Mouse (Mus musculus): ENCODE data around the gene Bax.
"Not testable (repeated sequence)": the region's sequence is repeated elsewhere in the genome, so short reads cannot be mapped to it uniquely, and the experiment has no call there.

Gene Bax

DNA sequence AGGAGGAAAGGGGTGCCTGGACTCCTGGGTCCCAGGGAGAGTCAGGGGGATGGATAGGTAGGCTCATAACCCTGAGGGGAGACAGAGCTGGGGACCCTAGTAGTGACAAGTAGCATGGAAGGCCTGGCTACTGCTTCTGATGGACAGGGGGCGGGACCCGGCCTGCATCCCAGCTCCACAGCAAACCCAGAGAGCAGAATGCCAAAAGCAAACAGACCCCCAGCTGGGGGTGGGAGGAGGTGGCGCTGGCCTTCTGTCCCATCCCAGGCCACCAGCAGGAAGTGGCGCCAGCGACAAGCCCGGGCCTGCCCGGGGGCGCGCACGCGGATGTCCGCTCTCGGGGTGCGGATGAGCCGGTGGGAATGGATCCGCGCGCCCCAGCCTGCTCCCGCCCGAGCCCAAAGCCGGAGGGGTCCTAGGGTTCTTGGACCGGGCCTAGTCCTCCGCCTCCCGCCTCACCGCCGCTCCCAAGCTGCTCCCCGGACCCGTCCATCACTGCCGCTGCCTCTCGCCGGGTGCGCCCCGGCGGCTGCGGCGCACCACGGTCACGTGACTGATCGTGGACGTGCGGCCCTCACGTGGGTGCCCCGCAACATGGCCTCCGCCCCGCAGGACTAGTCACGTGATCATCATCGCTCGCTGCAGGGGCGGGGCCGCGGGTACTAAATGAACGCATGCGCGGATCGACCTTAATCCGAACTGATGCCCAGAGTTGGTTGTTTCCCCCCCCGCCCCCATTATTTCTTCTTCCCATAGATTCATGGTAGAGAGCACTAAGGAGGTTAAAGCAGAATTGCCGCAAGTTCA, at the start of gene Bax:
Bax (minus strand) TSS at position 616 of the 807 bp plus-strand sequence.
- peak; percentile 98 for DNase-seq

DNA sequence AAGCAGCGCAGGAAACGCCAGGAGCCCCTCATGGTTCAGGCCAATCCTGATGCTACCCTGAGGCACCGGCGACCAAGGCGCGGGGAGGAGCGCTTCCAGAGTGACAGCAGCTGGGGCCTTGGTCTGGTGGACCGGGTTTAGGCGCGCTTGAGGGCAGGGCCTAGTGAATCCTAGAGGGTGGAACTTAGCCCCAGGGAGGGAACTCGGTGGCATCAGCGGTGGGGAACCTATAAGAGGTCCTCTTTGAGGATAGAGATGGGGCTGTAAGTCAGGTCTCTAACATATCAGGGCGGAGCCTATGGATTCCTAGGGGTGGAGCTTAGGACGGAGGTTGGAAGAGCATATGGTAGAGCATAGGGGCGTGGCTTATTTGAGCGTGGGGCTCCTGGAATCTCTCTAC, 48.7 kb upstream of the Bax start:
- no peak for DNase-seq

DNA sequence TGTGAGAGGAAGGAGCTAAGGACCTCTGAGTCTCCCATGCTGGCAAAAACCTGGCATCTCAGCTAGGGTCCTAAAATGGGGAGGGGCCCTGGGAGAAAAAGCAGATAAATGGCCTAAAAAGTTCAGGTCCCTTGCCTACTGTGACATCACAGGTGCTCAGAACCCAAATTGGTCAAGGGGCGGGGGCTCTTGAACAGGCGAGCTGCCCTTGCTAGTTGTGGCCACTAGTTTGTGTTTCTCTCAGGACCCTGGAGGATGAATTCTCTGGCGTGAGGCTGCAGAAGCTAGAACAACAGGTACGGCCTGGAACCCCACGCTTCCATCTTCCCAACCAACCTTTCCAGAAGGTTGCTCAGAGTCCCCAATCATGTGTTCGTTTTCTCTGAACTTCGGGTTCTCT, 47.7 kb upstream of the Bax start:
- DNase-seq: no peak

DNA sequence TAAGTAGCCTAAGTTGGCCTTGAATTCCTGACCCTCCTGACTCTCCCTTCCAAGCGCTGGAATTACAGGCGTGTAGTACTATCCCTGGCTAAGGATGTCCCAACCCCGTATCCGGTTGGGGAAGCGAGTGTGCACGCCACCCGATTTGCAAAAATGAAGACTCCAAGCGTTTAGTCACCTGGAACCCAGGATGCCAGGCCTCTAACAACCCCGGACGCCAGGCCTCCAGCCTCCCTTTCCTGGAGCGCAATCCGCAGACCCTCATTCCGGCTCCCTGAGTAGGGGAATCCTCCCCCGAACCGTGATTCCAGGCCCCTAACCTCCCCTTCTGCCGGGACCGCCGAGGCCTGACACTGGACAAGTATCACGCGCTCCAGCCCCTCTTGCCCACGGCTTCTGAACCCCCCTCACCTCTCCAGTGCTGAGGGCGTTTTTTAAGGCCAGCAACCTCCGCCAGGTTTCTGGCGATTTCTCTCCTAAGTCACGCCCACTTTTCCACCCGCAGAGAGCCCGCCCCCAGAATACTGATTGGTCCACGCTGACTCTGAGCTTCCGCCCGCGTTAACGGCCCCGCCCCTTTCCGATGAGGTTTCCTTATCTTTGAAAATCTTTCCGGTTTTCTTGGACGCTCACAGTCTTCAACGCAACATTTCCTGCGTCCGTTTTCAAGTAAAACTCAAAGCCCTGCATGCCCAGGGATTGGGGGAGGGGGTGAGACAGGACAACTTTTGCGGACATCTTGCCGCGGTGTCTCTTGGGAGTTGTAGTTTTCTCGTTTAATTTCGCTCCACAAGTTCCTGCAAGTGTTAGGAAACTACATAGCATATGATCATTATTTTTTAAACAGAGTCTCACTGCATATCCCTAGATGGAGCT, 43.5 kb upstream of the Bax start, which contains the start of gene Nucb1:
Nucb1 (minus strand) TSS at position 495 of the 876 bp plus-strand sequence.
- peak; percentile 93 for DNase-seq

DNA sequence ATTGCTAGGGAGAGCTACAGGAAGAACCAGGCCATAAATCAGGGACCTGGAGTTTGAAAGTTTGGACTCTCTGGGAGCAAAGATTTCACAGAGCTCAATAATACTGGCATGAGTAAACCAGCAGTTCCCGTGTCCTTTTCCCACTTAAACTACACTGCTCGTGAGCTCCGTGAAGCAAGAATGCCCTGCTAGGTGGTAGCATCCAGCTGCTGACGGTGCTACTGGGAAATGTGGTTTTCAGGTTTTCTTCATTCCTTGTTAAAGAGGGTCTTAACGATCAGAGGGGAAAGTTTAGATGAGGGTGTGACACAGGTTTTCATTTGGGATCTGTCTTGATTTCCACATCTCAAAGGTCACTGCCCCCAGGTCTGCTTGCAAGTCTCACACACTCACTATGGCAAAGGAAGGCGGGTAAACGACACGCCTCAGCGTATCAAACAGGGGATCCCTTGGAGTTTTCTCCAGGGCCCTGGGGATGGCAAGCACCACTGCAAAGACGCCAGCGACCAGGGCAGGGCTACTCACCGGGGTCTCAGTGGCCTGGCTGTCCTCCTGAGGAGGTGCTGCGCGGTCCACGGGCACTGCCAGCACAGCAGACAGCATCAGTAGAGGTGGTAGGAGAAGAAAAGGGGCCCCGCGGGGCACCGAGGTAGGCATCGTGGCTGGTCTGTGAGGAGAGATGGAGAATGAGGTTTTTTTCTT, 42.6 kb upstream of the Bax start:
- DNase-seq: no peak

DNA sequence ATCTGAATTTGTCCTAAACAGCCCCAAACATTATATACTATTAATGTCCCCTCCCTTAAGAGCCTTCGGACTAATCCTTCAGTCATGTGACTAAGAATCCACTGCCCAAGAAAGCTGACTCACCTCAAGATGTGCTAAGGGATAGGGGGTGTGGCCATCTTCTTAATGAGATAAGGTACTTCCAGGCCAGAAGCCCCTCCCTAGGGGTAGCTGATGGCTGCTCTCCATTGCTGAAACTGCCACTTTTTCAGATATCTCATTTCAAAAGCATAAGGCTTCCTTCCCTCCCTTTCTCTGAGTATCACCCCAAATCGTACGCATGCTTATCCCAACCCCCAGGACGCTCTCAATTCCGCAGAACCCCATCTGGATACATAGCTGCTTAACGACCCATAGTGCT, 41.9 kb upstream of the Bax start:
- no peak for DNase-seq

DNA sequence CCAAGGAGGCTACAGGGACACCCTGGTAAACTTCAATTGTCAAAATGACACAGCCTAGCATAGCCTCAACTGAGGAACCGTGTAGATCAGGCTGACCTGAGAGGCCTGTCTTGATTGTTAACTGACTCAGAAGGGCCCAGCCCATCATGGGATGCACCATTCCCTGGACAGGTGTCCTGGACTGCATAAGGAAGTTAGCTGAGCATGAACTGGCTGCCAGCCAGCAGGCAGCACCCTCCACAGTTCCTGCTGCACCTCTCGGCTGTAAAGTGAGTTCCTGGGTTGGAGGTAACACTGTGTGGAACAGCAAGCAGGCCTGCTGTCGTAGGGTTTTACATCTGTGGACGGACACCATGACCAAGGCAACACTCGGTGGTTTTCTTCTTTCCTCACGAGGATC, 40.9 kb upstream of the Bax start:
- DNase-seq: no peak

DNA sequence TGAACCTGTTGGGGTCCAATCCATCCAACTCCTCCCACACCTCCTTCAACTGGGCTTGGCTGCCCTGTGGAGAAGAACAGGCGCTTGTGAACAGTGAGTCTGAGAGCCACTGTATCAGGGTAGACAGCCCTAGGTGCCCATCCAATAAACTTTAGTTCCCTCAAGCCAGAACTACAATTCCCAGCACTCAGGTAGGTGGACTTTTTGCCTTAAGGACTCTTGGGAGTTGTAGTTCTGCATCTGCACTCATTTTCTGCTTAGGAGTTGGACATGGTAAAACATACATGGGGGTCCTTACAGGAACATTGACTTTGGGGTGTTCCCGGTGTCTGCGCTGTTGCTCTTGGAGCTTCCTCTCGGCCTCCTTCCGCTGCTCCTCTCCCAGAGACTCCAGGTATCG, 31.7 kb upstream of the Bax start:
- DNase-seq: no peak

DNA sequence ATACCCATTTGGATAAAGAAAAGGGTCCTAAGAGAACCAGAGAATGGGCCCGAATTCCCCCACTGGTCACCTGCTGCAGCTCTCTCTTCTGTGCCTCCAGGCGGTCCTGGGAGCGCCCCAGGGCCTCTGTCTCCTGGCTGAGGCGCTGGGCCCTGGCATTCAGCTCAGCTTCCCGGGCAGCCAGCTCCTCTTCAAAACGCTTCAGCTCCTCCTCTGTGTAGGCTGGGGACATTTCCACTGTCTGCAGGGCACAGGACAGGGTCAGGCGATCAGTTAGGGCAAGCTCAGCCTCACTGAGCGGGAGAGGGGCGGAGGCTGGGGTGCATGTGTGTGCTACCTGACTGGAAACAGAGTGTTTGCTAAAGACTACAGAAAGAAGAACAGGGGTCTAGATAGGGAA, 27.9 kb upstream of the Bax start:
- DNase-seq: no peak

DNA sequence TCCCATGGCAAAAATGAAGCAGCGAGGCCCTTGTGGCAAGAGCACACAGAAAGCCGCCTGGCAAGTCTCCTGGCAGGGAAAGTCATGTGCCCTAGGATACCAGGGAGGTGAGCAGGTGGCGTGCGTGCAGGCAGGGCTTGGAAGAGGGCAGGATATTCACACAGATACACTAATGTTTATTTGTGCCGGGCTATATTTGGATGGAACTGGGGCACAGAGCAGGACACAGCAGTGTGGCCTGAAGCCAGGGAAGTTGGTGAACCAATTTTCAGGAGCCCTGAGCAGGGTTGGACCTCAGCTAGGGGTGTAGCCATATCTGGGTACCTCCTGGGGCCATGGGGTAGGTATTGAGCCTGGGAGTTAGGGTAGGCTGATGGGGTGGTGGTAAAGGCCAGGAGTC, 26.3 kb upstream of the Bax start:
- DNase-seq: no peak

DNA sequence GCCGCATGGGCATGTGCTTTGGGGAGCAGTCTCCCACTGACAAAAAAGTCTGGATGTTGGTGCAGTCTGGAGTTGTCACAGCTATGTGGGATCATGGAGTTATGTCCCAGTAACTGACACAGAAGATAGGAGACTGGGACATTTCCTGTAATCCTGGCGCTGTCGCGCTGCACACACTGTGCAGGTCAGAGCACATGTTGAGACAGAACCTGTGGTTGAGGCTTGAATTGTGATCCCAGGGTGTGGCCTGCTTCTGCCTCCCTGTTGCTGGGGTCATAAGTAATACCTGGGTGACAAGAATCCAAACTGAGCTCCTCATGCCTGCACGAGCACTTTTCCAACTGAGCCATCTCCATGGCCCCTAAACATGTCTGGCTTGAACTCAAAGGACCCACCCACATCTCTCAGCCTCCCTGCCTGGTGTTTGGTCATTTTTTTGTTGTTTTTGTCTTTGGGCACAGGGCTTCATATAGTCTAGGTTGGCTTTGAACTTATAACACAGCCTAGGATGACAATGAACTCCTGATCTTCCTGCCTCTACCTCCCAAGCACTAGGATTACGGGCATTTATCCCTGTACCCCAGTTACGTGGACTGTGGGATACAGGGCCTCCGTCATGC, 25.6 kb upstream of the Bax start:
- no peak for DNase-seq

DNA sequence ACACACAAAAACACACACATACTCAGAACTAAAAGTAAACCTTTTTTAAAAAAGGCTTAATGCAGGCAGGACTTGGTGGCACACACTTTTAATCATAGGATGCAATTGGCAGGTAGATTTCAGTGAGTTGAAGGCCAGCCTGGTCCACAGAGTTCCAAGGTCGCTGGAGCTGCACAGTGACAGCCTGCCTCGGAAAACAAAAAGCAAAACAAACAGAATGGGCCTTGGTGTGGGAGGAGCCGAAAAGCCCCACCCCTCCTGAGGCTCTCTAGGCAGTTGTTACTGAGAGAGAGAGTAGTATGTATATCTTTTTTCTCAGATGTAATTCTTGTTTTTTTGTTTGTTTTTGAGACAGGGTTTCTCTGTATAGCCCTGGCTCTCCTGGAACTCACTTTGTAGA, 24.6 kb upstream of the Bax start:
- DNase-seq: no peak

DNA sequence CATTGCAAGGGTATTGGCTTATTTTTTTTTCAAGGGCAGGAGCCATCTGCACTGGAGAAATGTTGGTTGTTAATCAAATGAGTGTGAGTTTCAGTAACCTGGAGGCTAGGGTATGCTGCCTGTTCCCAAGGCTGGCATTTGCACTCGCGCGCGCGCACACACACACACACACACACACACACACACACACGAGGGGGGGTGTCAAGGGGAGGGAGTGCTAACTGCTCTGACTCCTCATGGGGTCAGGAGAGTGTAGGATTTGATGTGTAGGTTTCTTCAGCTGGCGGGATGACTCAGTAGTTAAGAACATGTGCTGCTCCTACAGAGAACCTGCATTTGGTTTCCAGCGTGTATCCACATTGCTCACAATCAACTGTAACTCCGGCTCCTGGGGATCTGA, 24.1 kb upstream of the Bax start:
- DNase-seq: no peak

DNA sequence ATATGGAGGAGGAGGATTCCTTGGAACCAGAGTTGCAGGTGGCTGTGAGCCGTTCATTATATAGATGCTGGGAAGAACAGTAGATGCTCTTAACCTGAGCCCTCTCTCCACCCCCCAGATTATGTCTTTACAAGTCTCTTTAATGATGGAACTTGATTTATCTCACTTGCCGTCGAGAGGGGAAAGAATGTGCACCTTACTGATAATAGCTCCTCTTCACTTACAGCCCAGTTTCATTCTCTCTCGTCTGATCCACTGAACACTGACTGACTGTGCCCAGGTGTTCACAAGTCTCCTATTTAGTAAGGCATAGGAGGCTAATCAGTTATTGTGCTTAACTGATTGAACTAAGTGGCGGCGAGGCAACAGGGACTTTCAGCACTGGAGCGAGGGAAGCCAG, 22.9 kb upstream of the Bax start:
- DNase-seq: no peak

DNA sequence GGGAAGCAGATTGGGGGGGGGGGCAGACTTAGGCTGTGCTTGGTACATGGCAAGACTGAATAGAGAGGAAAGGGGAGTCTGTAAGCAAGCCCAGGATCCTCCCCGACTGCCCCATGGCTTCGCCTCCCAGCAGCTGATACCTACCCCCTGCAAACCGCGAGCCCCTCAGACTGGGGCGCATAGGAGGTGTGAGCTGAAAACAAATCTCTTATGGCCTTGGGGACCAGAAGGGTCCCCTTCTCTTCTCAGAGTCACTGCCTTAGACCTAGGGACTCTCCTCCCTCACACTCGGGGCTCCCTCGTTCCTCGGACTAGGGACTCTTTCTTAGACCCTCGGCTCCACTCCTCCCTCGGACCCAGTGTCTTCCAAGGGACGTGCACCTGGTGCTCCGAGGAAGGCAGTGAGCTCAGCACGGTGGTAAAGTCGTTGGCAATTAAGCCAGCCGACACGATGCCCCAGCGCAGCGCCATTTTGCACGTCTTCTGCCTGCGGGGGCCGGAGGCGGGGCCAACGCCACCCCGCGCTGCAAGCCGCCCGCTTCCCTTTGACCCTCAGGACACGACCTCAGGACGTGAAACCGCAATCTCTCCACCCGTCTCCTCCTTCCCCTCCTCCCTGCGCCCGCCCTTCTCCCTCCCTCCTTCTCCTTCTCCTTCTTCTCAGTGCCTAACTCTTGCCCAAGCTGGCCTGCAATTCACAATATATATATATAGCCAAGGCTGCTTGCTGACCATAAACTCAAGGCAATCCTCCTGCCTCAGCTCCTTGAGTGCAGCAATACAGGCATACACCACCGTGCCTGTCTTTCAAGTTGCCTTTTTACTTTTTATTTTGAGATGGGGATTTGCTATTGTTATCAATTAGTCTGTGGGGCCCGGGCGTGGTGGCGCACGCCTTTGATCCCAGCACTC, 21.9 kb upstream of the Bax start, which contains the start of gene Dhdh:
Dhdh (minus strand) TSS at position 513 of the 912 bp plus-strand sequence.
- DNase-seq: peak; percentile 76

DNA sequence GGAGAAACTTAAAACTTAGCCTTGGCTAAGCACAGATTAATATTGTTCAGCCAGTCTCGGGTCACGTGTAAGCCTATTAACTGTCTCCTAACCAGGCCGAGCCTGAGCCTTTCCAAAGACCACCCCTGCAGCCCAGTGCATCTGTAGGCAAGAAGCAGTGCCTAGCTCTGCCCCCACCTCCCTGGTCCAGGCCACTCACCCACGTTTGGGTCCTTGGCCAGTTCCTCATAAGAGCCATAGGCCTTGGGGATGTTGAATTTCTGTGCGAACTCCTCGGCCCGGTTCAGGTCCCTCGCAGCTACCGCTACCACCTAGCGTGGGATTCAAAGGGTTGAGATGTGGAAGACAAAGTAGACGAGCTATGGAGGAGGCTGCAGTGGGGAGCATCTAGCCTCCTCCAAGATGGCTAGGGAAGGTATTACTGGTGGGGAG, 21.2 kb upstream of the Bax start:
- peak; percentile 64 for DNase-seq

DNA sequence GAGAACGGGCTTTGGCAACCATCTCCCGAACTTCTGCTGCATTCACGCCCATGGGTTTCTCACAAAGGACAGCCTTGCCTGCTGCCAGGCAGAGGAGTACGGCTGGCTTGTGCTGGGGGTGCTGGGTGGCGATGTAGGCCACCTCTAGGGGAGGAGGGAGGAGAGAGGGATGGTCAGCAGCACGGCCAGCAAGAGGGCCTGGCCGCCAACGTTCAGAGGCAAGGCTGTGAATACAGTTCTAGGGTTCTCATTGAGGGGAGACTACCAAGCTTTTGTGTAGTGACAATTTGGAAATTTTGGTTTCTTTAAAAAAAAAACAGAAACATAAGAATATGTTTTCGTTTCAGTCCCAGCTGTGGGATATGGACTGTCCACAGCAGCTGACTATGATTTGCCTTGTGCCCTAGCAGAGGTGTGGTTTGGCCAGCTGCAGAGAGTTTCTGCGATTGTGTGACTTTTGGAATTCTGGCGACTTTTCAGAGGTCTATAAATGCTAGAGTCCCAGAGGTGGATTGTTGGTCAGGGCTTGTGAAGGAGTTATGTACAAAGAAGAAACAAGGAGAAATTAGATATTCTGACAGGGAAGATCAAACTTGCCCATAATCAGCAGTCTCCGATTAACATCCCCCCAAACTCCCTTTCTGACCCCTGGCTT, 20.2 kb upstream of the Bax start, which contains the start of gene Gm45808:
Gm45808 (minus strand) TSS at position 51 of the 655 bp plus-strand sequence.
- DNase-seq: no peak

DNA sequence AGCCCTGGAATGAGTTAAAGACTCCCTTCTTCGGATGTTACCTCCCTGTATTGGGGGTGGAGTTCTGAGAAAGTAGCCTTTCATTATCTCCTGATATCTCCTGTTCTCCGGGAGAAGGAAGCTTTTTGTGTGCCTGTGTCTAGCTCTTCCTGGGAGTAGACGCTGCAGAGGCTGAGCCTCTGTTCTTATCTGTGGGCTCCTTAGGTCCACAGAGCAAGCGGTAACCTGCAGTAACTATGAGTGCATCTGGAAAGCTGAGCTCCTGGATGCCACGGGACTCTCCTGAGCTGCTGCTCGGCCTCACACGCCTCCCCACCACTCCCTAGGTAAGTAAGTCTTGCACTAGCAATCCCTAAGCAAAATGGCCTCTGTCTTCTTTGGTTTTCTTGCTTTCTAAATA, 19.5 kb upstream of the Bax start:
- DNase-seq: no peak

DNA sequence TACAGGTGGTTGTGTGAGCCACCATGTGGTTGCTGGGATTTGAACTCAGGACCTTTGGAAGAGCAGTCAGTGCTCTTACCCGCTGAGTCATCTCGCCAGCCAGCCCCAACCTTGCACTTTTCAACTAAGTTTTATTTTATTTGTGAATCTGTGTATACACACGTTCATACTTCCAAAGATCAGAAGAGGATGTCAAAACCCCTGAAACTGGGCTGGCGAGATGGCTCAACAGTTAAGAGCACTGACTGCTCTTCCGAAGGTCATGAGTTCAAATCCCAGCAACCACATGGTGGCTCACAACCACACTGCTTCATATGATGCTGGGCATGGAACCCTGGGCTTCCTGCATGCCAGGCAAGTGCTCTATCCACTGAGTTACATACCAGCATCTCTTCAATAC, 18.3 kb upstream of the Bax start:
- not testable (repeated sequence) for DNase-seq

DNA sequence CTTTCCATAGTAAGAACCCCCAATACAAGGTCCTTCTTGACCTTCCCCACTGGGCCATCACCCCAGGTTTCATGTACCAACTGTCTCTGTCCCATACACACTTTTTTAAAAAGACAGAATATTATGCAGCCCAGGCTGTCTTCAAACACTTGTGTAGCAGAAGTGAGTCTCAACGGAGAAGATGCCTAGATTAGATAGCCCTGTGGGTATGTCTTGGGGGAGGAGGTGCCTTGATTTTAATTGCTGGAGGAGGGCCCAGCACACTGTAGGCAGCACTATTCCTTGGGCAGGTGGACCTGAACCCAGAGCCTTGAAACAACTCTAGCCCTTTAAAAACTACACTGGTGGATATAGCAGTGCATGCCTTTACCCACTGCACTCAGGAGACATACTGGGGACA, 15.5 kb upstream of the Bax start:
- no peak for DNase-seq

DNA sequence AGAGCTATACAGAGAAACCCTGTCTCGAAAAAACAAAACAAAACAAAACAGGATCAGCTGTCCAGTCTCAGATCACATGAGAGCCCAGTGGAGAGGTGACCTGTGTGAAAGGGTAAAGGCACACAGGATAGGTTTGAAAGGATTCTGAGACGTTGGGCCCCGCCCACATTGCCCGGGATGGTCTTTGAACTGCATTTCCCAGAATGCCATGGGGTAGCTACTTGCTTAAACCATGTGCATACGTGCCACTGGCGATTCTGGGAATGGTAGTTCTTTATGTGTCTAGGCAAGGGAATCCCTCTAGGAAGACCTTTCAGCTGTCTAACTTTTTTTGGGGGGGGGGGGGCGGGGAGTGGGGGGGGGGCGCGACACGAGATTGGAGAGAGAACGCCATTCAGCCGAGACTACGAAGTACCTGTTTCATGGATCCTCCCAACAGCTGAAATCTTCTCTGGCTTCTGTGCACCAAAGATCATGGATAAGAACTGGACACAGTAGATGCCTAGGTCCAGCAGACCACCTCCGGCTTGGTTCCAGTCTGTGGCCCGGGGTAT, 14.8 kb upstream of the Bax start, which contains the start of gene Tulp2:
Tulp2 (plus strand) TSS at position 504 of the 554 bp plus-strand sequence.
- peak; percentile 77 for DNase-seq
